Mouse (Mus musculus) midbrain, embryonic 12.5 days (tissue): Measurements from ENCODE around the gene Pald1. TPM values are rescaled to one million over a fixed set of nuclear protein-coding genes. Genes with fewer than 3 reads are reported as not detected.

Experiments used
- ATAC-seq: fragments of 200-750 bp; cut with Nextera tagmentation; 2 replicates; pipeline ENCODE4 v1.8.0; 2017; ENCODE audit warnings: low read depth, moderate TSS enrichment, moderate library complexity; ENCODE audit not compliant: low FRiP score
- H3K27ac ChIP-seq: fragments of 300-500 bp; sonication (generic); replicated peaks from 2 replicates; pipeline ENCODE4 v1.5.1; 2016; ENCODE audit warnings: mild to moderate bottlenecking
- H3K27me3 ChIP-seq: fragments of 300-500 bp; sonication (generic); 2 replicates; pipeline ENCODE4 v1.6.1; 2016; ENCODE audit warnings: mild to moderate bottlenecking
- H3K36me3 ChIP-seq: fragments of 300-500 bp; sonication (generic); 2 replicates; pipeline ENCODE4 v1.6.1; 2016
- H3K4me1 ChIP-seq: fragments of 300-500 bp; sonication (generic); 2 replicates; pipeline ENCODE4 v1.6.1; 2016
- H3K4me2 ChIP-seq: fragments of 300-500 bp; sonication (generic); replicated peaks from 2 replicates; pipeline ENCODE4 v1.6.1; 2016; ENCODE audit warnings: mild to moderate bottlenecking, moderate library complexity
- H3K4me3 ChIP-seq: fragments of 300-500 bp; sonication (generic); 2 replicates; pipeline ENCODE4 v1.5.1; 2016; ENCODE audit warnings: mild to moderate bottlenecking
- H3K9ac ChIP-seq: fragments of 300-500 bp; sonication (generic); replicated peaks from 2 replicates; pipeline ENCODE4 v1.6.1; 2016; ENCODE audit warnings: mild to moderate bottlenecking, moderate library complexity
- H3K9me3 ChIP-seq: fragments of 300-500 bp; sonication (generic); 2 replicates; pipeline ENCODE4 v1.6.1; 2016; ENCODE audit warnings: mild to moderate bottlenecking
- whole genome bisulfite sequencing: fragments of 180-500 bp; shearing (Covaris S2); methylation state at CpG from one replicate; pipeline ENCODE4 v1.1.7; 2016; 5-methylcytosine and 5-hydroxymethylcytosine counted together
- polyA plus RNA-seq: library from polyadenylated mRNA; unstranded; fragments of >200 nt; fragmentation: Nextera tagmentation; extraction: Ambion mirVana; gene quantifications from 2 replicates; pipeline ENCODE4 v1.2.1, GENCODE M21; 2016

Pald1 gene
- polyA plus RNA-seq, 1 experiment from 2014 or later, result 25.3 TPM

DNA sequence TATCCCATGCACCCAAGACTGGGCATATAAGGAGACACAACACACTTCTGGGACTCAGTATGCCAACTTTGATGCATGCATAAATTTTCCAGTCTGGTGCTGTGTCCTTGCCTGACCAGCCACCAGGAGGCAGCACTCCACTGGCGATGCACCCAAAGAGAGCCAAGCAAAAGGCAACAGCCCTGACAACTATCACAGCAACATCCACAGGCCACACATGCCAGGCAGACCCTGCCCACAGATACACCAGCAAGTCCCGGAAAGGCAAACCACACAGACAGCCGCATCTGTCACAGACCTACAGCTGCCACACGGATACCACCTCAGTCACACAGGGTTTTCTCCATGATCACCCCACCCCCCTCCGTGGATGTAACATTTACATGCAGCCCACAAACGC, 41.8 kb downstream of the Pald1 start:
- Histone ChIP-seq H3K9me3 (no peaks in the 10 kb centered on the region), H3K27me3 (no peaks in the 10 kb centered on the region), H3K27ac (no peak overlapping the region), H3K4me3 (no peak overlapping the region), H3K36me3 (no peaks in the 10 kb centered on the region), H3K4me1 (peaks cover 7% of the 10 kb centered on the region; the same call in 1 of the 2 replicates), H3K4me2 (no peak overlapping the region), H3K9ac (no peak overlapping the region)
- 0 out of 2 replicates have a peak, but pooled peaks have one; percentile 13 for ATAC-seq
- WGBS, result 68% methylated on average over 6 of the region's 6 CpGs

DNA sequence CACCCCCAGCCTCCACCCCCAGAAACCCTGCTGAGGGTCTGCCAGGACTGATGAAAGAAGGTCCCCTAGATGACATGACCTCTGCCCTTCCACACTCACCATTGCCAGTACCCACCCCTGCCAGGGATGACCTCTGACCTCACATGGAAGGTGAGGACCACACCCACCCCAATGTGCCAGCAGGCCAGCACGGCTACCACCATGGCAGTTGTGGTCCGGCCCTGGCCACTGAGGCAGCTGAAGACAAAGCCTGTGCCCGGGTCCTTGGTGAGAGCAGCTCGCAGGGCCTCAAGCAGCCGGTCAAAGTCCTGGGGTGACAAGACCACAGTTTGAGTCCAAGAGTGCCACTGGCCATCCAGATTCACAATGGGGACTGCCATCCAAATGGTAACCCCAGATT, 42.3 kb downstream of the Pald1 start:
- Histone ChIP-seq H3K9ac (no peak overlapping the region), H3K27ac (no peak overlapping the region), H3K36me3 (no peaks in the 10 kb centered on the region), H3K4me1 (peaks cover 4% of the 10 kb centered on the region; the same call in 1 of the 2 replicates), H3K4me3 (no peak overlapping the region), H3K4me2 (no peak overlapping the region), H3K9me3 (no peaks in the 10 kb centered on the region), H3K27me3 (no peaks in the 10 kb centered on the region)
- ATAC-seq, result no peak
- WGBS, result 94% methylated on average over 5 of the region's 5 CpGs

DNA sequence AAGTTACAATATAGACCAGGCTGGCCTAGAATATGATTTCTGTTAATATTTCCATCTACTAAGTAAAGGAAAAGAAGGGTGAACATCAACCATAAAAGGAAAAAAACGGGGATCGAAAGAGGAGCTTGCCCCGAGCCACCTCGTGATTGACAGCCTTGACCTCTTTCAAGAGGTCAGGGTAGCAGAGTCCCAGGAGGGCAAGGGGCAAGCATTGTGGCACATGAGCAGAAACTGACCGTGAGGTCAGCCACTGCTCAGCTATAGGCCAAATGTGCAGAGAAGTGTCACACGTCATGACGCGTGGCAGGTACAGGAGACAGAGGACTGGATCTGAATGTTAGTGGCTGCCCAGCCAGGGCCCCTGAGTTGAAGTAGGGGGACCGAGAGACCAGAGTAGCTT, 43.1 kb downstream of the Pald1 start:
- Histone ChIP-seq H3K9ac (no peak overlapping the region), H3K4me1 (peaks cover 4% of the 10 kb centered on the region; the same call in 1 of the 2 replicates), H3K4me3 (no peak overlapping the region), H3K9me3 (no peaks in the 10 kb centered on the region), H3K4me2 (no peak overlapping the region), H3K27ac (no peak overlapping the region), H3K36me3 (no peaks in the 10 kb centered on the region), H3K27me3 (no peaks in the 10 kb centered on the region)
- WGBS, result 79% methylated on average over 9 of the region's 9 CpGs
- ATAC-seq, result no peak

DNA sequence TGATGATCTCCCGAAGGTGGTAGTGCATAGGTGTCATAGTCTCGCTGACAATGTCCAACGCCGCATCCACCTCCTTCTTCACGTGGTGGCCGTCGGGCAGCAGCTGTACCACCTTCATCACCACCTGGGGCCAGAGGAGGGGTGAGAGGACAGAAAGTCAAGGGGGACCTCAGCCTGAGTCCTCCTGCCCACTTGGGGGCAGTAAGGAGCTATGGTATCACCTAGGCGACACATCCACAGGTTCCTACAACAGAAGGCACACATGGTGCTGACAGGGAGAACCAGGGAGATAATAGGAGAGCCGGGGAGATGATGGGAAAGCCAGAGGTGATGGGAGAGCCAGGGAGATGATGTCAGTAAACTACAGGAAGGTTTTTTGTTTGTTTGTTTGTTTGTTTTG, 44.1 kb downstream of the Pald1 start:
- Histone ChIP-seq H3K36me3 (no peaks in the 10 kb centered on the region), H3K27me3 (no peaks in the 10 kb centered on the region), H3K27ac (no peak overlapping the region), H3K9me3 (no peaks in the 10 kb centered on the region), H3K9ac (no peak overlapping the region), H3K4me3 (no peak overlapping the region), H3K4me2 (no peak overlapping the region), H3K4me1 (no peaks in the 10 kb centered on the region)
- WGBS, result 87% methylated on average over 9 of the region's 9 CpGs
- no peak for ATAC-seq

DNA sequence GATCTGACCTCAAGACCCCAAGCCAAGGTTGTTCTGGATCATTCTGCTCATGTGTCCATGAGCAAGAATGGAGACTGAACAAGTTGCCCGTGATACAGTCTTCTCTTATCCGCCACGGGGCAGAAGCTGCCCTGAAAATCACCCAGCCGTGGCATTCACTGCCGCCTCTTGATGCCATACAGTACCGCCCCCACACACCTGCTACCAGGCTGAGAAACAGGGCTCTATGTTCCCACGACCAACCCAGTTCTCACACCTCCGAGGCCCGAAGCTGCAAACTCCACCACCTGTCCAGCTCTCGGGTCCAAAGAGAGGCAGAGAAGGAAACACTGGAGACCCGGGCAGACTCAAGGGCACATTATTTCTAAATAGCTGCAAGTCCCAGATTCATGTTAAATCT, 45.7 kb downstream of the Pald1 start:
- no peak for ATAC-seq
- H3K27ac ChIP-seq, result no peak overlapping the region
- no peaks in the 10 kb centered on the region for H3K9me3 ChIP-seq
- no peak overlapping the region for H3K4me3 ChIP-seq
- H3K9ac ChIP-seq, result no peak overlapping the region
- no peaks in the 10 kb centered on the region for H3K27me3 ChIP-seq
- H3K36me3 ChIP-seq, result no peaks in the 10 kb centered on the region
- H3K4me2 ChIP-seq, result no peak overlapping the region
- no peaks in the 10 kb centered on the region for H3K4me1 ChIP-seq
- WGBS, result 90% methylated on average over 11 of the region's 11 CpGs

DNA sequence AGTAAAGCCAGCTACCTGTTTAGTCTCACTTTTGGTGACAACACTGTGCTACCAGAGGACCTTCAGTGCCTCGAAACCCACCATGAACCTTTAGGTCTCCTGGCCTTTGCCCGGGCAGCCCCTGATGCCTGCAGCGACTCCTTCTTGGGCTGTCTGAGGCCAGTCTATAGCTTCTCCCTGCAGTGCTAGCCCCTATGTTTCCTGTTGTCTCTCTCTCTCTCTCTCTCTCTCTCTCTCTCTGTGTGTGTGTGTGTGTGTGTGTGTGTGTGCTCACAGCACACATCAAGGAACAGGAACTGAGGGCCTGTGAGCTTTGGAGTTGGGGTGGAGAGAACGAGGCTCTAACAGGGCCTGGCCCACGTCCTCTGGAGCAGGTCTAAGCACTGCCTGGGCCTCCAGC, 46.7 kb downstream of the Pald1 start:
- no peaks in the 10 kb centered on the region for H3K27me3 ChIP-seq
- no peaks in the 10 kb centered on the region for H3K36me3 ChIP-seq
- 82% methylated on average over 5 of the region's 5 CpGs for WGBS
- H3K9ac ChIP-seq, result no peak overlapping the region
- no peaks in the 10 kb centered on the region for H3K4me1 ChIP-seq
- H3K4me3 ChIP-seq, result no peak overlapping the region
- H3K4me2 ChIP-seq, result no peak overlapping the region
- no peaks in the 10 kb centered on the region for H3K9me3 ChIP-seq
- H3K27ac ChIP-seq, result no peak overlapping the region
- no peak for ATAC-seq

DNA sequence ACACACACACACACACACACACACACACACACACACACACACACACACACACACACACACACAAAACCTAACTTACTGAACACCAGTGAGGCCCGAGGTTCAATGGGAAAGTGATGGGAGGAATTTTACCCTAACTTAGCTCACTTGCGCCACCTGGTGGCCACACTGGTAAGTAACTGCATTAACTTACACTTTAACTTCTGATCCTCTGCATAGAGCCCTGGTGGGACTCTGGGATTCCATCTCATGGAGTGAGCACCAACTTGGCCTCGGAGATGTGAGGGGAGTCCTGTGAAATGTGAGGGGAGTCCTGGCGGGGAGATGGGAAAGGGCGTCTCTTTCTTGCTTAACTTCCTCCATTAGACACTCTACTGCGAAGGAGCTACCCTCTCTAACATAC, 47.2 kb downstream of the Pald1 start:
- ATAC-seq, result no peak
- H3K4me3 ChIP-seq, result no peak overlapping the region
- H3K4me1 ChIP-seq, result no peaks in the 10 kb centered on the region
- 24% methylated on average over 6 of the region's 6 CpGs for WGBS
- no peaks in the 10 kb centered on the region for H3K36me3 ChIP-seq
- no peaks in the 10 kb centered on the region for H3K27me3 ChIP-seq
- H3K4me2 ChIP-seq, result no peak overlapping the region
- no peak overlapping the region for H3K9ac ChIP-seq
- H3K9me3 ChIP-seq, result no peaks in the 10 kb centered on the region
- H3K27ac ChIP-seq, result no peak overlapping the region

DNA sequence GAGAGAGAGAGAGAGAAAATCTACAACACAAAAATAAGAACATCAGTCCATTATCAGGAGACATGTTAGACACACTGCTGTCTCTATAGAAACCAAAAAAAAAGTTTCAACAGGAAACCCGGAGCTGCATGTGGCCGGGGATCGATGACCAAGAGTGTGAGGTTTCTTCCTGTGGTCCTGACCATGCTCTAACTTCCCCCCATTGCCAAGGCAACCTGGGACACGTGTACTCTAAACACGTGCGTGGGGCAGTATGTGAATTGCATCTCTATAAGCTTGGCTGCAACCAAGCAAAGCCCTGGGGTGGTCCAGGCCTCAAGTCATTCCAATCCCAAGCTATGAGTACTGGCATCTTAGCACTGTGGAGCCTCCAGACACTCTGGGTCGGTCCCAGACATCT, 48.8 kb downstream of the Pald1 start:
- Histone ChIP-seq H3K9me3 (no peaks in the 10 kb centered on the region), H3K27ac (no peak overlapping the region), H3K4me2 (no peak overlapping the region), H3K9ac (no peak overlapping the region), H3K27me3 (no peaks in the 10 kb centered on the region), H3K4me3 (no peak overlapping the region), H3K4me1 (no peaks in the 10 kb centered on the region), H3K36me3 (no peaks in the 10 kb centered on the region)
- 84% methylated on average over 7 of the region's 7 CpGs for WGBS
- no peak for ATAC-seq

DNA sequence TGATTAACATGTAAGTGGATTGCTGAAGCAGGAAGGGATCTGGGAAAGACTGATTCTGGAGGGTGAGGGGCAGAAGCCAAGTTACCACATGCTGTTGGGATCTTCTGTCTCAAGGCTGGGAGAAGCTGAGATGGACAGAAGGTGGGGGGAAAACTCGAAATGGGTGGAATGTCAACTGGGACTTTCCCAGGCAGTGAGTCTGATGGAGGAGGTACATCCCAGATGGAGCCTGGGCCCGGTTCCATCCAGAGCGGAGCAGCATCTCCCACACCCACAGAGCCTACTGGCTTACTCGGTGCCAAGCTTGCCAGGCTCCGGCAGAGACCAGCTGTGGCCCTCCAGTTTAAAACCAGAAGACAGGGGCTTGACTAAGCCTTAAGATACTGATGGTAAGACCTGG, 52.3 kb downstream of the Pald1 start:
- no peak overlapping the region for H3K27ac ChIP-seq
- no peaks in the 10 kb centered on the region for H3K27me3 ChIP-seq
- H3K4me2 ChIP-seq, result no peak overlapping the region
- no peak for ATAC-seq
- H3K36me3 ChIP-seq, result no peaks in the 10 kb centered on the region
- no peak overlapping the region for H3K4me3 ChIP-seq
- no peaks in the 10 kb centered on the region for H3K9me3 ChIP-seq
- WGBS, result 90% methylated on average over 5 of the region's 5 CpGs
- H3K9ac ChIP-seq, result no peak overlapping the region
- peaks cover 9% of the 10 kb centered on the region for H3K4me1 ChIP-seq

DNA sequence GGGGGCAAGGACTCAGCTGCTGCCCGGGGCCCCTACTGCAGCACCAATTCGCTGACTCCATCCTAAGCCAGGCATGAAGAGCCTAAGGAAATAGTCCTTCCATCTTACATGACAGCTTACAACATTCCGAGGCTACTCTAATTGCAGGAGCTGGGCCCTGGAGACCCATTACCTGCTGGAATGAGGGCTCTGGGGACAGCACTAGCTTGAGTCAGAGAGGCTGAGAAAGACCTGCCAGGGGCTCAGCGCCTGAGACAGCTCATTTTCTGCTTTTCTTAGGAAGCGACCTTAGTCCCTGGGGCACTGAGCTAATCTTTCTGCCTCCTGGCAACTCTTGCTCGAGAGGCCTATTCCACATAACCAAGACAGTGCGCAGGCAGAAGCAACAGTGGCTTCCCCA, 54.4 kb downstream of the Pald1 start:
- Histone ChIP-seq H3K27me3 (no peaks in the 10 kb centered on the region), H3K4me1 (peaks cover 9% of the 10 kb centered on the region), H3K9ac (no peak overlapping the region), H3K4me3 (no peak overlapping the region), H3K9me3 (no peaks in the 10 kb centered on the region), H3K36me3 (no peaks in the 10 kb centered on the region), H3K4me2 (no peak overlapping the region), H3K27ac (no peak overlapping the region)
- 50% methylated on average over 7 of the region's 7 CpGs for whole genome bisulfite sequencing
- no peak for ATAC-seq

DNA sequence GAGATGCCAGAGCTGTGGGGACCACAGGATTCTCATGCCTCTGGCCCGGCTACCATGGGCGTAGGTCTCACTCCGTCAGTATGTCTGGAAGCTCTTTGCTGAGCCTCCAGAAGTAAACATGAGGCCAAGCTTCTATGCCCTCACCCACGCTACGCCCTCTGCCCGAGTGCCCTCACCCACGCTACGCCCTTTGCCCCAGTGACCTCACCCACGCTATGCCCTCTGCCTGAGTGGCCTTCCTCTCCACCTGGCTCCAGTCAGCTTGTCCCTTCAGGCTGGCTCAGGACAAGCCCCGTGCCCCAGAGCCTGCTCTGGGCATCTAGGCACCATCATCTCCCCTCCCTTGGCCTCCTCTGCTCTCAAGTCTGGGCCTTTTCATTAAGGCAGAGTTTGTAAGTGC, 55.8 kb downstream of the Pald1 start:
- no peak overlapping the region for H3K9ac ChIP-seq

DNA sequence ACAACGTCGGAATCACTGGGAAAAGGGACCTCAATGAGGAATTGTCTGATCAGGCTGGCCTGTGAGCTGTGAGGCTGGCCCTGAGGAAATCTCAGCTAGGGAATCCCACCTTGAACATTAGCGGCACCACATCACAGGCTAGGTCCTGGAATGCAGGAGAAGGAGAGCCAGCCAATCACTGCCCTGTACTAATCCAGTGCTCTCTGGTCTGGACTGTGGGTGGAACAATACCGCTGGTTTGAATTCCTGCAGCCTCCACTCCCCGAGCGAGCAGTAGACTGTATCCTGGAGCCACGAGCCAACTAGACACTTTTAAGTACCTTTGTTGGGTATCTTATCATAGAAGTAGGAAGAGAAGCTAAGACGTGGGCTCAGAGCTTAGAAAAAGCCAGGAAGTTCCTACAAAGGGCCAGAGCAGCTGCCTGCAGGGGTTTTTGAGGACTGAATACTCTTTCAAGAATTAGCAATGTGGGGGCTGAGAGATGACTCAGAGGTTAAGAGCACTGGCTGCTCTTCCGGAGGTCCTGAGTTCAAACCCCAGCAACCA, 57.5 kb downstream of the Pald1 start:
- 34% methylated on average over 9 of the region's 9 CpGs for WGBS
- no peak for ATAC-seq

More for the DNA sequence above, 55.8 kb downstream of the Pald1 start:
- ATAC-seq, result no peak
- Histone ChIP-seq H3K4me2 (no peak overlapping the region), H3K4me3 (no peak overlapping the region), H3K4me1 (peaks cover 9% of the 10 kb centered on the region), H3K9me3 (no peaks in the 10 kb centered on the region), H3K36me3 (no peaks in the 10 kb centered on the region), H3K27me3 (no peaks in the 10 kb centered on the region), H3K27ac (no peak overlapping the region)
- WGBS, result 79% methylated on average over 10 of the region's 10 CpGs

DNA sequence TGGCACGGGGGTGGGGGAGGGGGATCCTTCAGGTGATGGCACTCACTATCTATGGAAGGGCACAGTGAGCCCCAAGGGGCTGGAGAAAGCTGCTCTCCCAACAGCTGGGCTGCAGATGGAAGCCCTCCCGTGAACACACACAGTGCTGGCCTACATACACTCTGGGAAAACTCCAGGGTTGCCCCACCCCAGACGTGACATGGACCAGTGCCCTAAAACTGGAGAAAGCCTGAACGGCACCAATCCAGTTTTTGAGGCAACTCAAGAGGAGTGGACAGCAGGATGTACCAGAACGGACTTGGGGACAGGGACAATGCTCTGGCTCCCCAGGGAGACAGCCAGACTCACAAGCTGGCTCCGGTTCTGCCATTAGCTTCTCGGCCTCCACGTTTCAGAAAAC, 58.6 kb downstream of the Pald1 start:
- Histone ChIP-seq H3K4me3 (no peak overlapping the region), H3K4me1 (peaks cover 9% of the 10 kb centered on the region), H3K9me3 (no peaks in the 10 kb centered on the region), H3K9ac (no peak overlapping the region), H3K36me3 (no peaks in the 10 kb centered on the region), H3K27me3 (no peaks in the 10 kb centered on the region), H3K4me2 (no peak overlapping the region), H3K27ac (no peak overlapping the region)
- no peak for ATAC-seq
- 80% methylated on average over 8 of the region's 8 CpGs for WGBS

More for the DNA sequence above, 57.5 kb downstream of the Pald1 start:
- H3K27me3 ChIP-seq, result no peaks in the 10 kb centered on the region
- no peak overlapping the region for H3K4me3 ChIP-seq
- H3K4me1 ChIP-seq, result peaks cover 9% of the 10 kb centered on the region
- no peaks in the 10 kb centered on the region for H3K36me3 ChIP-seq
- no peaks in the 10 kb centered on the region for H3K9me3 ChIP-seq
- no peak overlapping the region for H3K9ac ChIP-seq
- no peak overlapping the region for H3K27ac ChIP-seq
- no peak overlapping the region for H3K4me2 ChIP-seq
